Mouse (Mus musculus) megakaryocyte, adult 5-6 weeks (primary cell): ENCODE data around the gene Krt24. TPM values are rescaled to one million over a fixed set of nuclear protein-coding genes. Genes with fewer than 3 reads are reported as not detected.

Experiments used
- ATAC-seq: 2 replicates; pipeline ENCODE4 v1.8.0; 2016; ENCODE audit warnings: mild to moderate bottlenecking, inconsistent platforms; ENCODE audit not compliant: poor library complexity, severe bottlenecking
- total RNA-seq, 2 experiments: library from RNA; stranded (forward) in 1 of 2; stranded (reverse) in 1 of 2; fragments of 153-499, 151-499 nt in 1 of 2; fragments of 221-1000, 200-1000 nt in 1 of 2; gene quantifications; 2 replicates each; pipeline versions ENCODE4 v1.2.3 to v1.2.4; 2015 to 2017

Gene Krt24
- total RNA-seq (2015), result not detected in 2 replicates
- total RNA-seq (2017), result not detected in 2 replicates

DNA sequence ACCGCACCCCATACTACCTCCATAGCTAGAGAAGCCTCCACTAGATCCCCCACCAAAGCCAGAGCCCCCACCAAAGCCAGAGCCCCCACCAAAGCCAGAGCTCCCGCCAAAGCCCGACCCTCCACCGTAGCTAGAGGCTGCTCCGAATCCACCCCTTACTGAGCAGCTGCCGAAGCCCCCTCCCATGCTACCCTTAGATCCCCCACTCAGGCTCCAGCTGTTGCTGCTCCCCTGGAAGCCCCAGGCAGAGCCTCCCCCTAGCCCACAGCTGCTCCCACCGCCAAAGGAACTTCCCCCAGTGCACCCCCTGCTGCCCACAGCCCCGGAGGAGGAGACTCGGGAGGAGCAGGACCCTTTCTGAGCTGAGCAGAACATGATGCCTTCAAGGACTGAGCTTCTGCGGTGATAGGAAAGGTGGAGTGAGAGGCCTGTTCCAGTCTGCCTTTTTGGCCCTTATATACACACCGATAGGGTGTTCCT is at the start of gene Krt24:
TSS of gene Krt24 (minus strand) at position 430 of the 480 bp plus-strand sequence.
- no peak for ATAC-seq

DNA sequence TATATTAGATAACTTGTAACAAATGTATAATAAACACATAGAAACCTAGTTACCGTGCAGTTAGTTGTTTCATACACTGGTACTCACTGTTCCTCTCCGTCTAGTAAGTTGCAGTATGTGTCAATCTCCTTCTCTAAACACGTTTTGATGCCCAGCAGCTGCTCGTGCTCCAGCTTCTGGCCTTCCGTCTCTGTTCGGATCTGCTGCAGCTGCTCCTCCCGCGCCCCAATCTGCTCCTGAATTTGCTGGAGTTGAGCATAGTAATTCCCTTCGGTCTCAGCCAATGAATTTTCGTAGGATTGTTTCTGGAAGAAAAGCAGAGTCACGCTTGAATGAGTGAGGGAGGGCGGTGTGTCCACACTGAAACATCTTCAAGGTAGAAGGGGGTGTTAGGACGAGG is 48.4 kb upstream of the Krt24 start:
- no peak for ATAC-seq

DNA sequence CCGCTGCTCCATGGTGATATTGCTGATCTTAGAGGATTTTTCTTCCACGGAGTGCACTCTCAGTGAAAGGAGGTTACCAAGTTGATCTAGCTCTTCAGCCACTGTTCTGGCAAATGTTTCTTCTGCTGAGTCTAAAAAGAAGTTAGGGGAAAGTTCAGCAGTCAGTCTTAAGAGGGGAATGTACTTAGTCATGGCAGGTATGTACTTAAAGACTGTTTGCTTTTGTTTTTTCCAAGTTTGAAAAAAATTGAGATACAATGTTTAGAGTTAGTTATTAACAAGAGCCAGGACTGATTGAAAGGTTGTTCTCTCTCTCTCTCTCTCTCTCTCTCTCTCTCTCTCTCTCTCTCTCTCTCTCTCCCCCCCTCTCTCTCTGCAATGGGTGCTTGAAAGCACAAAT is 44.6 kb upstream of the Krt24 start:
- no peak for ATAC-seq

DNA sequence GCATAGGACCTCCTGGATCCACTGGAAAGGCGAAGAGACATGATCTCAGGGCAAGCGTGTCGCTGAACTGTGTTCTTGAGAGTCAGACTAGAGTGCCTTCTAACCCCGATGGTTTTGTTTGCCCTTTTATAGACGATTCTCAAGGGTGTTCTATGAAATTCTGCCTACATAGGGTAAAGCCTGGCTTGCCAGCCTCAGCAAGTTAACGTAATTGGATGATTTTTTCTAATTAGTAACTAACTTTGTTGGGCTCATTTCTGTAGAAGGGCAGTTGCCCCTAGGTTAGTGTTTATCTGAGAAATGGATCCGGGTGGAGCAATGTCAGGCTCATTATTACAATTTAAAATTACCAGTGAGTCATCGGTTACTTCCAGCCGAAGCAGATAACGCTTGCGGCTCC is 37.8 kb upstream of the Krt24 start, which contains the start of gene Krt25:
TSS of gene Krt25 (minus strand) at position 101 of the 400 bp plus-strand sequence.
- no peak for ATAC-seq

DNA sequence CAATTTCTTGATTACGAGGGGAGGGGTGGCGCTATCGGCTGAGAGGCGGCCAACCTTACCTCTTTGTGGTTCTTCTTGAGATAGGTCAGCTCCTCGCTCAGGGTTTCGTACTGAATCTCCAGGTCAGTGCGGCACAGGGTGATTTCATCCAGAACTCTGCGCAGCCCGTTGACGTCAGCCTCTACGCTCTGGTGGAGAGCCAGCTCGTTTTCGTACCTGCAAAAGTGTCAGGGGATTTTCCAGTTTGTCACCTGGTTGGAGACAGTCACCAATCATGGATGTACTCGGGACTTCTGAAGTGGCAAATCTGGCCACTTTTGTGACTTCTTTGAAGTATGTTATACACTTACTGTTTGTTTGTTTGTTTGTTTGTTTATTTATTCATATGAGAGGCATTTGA is 36.0 kb upstream of the Krt24 start:
- ATAC-seq, result no peak

DNA sequence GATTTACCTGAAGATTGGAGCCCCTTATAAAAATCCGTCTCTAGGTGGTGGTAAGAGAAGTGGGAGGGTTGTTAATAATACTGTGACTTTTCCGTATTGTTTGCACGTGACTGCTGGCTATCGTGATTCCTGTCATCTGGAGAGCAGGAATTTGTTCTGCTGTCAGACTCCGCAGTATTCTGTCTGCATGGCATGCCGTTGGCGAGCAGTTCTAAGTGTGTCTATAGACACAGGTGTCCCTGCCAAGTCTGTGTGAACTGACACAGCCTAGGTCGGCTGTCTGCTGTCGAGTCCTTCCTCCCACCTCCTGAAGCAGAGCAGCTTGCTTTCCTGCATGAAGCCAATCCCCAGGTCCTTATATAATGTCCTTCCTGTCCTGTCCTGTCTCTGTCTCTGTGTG is 34.1 kb upstream of the Krt24 start:
- ATAC-seq, result no peak

DNA sequence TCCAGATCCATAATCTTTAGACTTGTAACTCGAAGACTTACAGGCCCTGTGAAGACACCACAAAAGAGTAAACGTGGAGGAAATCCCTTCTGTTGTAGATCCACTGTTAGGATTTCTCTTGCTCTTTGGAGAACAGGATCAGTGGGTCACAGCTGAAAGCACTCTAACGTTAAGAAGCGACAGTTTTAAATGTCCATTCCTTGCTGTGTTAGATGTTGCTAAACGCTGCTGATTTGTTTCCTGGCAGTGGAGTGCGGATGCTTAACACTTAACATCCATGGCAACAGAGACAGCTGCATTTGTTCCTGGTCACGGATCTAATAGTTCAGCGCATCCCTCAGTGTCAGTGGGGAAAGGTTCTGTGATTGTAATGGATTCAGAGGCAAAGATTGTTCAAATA is 31.5 kb upstream of the Krt24 start:
- ATAC-seq, result no peak

DNA sequence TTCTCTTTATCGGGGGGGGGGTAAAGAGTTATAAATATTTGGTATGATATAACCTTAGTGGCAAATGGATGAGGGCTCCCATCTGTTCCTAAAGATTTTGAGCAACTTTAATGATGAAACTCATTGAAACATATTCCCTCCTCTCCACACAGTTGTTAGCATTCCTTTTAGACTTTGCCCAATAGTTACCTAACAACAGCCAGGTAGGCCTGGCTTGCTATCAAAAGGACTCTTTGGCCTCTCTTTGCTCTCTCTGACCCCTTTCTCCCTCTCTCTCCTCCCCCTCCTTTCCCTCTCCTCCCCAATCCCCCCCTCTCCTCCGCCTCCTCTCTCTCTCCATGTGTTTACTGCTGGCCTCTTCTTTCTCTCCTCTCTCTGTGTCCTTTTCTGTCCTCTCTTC is 29.5 kb upstream of the Krt24 start:
- ATAC-seq, result no peak

DNA sequence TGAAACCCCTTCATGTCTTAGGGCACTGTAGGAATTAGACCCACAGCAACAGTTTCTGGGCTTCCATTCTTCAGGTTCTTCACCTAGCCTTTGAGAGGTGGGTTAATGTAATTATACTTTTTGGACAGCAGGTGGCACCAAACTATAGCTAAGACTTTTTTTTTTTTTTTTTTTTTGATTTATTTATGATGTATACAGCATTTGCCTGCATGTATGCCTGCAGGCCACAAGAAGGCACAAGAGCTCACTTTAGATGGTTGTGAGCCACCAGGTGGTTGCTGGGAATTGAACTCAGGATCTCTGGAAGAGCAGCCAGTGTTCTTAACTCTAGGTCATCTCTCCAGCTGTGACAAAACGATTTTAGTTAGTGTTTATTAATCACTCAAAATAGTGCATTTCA is 25.8 kb upstream of the Krt24 start:
- no peak for ATAC-seq

DNA sequence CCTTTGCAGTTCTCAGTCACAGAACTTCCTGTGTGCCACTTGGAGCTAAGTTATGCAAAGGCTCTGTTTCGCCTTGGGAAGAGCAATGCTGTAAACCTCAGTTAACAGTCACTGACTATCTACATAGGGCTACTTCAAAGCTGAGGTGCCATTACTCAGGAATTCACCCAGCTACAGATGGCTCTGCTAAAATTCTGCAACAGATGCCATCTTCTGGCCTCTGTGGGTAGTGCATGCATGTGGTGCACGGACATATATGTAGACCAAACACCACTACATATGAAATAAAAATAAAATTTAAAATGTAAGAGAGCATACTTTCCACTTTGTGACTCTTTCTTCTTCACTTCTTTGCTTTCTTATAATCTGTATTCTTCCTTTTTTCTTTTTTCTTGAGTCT is 22.5 kb upstream of the Krt24 start:
- no peak; the same call in 1 of the 2 replicates for ATAC-seq

DNA sequence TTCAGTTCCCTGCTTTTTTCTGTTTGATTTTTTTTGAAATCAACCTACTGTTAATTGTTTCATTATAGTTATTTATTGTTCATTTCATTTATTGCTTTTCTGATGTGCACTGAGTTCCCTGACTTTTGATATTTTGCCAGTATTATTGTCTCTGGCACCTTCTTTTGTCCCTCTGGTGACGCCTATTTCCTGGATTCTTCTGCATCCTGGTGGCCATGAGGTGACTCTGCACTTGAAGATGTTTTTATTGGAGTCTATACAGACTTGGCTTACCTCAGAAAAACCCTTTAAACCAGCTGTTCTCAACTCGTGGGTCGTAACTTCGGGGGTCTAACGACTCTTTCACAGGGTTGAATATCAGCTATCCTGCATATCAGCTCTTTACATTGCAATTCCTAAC is 10.0 kb upstream of the Krt24 start:
- ATAC-seq, result no peak

DNA sequence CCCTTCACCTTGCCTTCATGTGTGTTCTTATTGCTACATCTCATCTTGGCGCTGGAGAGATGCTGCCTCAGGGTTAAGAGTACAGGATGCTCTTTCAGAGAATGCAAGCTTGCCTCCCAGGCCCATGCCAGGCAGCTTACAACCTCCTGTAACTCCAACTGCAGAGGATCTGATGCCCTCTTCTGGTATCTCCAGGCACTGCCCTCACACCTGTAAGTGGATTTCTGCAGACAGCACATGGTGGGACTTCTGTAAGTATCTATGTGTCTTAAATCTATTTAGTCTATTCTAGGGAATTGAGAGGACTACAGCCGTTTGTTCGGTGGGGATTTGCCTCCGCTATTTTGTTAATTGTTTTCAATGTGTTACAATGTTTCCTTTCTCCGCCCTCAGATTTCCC is 7.8 kb upstream of the Krt24 start:
- ATAC-seq, result no peak

DNA sequence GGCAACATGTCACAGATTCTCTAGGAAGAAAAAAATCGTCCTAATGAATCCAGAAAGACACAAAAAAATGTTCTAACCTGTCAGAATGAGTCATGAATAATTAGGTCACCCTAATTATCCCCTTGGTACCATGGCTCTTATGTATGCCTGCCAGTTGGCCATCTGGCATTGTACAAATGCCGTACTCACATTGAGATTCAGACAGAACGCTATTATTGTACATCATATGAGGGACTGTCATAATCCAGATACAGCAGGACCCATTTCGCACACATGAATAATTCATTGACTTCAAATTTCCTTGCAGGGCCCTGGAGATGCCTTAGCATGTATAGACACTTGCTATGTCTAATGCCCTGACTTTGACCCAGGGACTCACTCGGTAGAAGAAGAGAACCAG is 1.1 kb downstream of the Krt24 start:
- no peak for ATAC-seq

DNA sequence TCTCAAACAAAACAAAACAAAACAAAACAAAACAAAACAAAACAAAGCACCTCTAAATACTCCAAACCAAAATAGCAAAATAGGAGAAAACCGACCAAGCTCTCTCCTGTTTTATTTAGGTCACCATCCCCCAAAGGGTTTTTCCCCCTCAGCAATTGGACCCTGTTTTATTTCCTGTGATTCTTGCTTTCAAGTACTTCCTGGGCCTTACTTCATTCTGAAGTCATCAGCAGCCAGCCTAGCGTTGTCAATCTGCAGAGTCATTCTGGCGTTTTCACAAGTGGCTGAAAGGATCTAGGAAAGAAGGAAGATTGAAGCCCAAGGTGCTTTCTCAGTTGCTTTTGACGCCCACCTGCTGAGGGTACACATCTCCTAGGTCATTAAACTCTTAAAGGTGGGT is 1.7 kb downstream of the Krt24 start:
- no peak for ATAC-seq

DNA sequence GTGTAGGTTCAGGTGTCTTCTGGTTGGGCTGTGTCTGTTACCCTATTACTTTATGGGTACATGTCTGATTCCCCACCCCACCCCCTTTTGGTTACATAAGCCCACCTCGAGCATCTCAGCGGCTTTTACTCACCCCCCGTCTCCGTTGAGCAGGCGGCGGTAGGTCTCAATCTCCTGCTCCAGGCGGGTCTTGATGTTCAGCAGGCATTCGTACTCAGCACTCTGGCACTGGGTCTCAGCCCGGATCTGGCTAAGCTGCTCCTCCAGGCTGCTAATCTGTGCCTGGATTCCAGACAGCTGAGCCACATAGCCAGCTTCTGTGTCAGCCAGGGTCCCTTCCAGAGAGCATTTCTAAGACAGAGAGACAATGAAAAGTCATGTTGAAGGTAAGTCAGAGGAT is 3.9 kb downstream of the Krt24 start:
- no peak for ATAC-seq

DNA sequence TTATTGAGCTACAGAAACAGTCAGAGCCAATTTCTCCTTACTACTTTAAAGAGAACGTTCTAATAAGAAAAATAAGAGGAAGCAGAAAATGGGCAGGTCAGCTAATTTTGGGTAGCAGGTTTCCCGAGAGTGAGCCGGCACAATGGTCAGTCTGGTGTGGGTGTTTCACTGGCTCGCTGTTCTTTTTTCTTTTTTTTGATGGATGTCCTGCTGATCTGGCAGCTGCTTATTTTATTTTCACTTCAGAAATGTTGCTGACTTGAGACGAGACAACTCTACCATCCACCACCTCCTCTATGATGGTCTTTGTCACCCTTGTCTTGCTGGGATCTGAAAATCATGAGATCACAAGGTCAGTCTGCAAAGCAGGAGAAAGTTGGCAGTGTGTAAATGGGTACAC is 5.1 kb downstream of the Krt24 start:
- ATAC-seq, result no peak

DNA sequence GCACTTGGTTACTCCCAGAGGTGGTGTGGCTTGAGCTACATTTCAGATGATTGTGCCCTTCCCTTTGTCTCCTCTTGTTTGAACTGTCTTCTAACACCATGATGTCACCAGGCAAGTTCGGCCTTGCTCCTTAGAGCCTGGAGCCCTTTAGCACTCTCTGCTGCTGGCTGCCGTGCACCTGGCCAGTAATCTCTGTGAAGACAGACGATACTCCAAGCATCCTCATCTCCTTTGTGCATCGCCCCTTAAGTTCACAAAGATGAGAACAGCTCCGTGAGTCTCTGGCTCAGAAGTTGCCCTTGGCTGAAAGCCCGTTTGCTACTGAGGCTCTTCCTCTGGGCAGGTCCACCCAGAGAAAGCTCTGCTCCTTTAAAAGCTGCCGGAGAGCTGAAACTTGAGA is 8.3 kb downstream of the Krt24 start:
- ATAC-seq, result no peak

DNA sequence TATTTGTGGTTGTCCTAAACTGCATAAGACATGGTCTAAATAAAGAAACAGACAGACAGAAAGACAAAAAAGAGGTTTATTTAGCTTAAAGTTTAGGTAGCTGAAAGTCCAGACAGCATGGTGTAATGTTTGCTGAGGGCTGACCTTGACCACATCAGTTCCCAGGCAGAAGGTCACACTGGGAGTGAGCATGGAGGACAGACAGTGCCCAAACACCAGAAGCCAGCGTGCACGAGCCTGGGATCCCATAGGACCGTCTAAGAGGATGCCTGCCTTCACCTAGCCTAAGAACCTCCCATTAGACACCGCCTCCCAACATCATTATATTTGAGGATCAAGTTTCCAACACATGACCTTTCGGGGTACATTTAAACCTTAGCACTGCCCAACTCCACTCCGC is 9.4 kb downstream of the Krt24 start:
- ATAC-seq, result no peak

DNA sequence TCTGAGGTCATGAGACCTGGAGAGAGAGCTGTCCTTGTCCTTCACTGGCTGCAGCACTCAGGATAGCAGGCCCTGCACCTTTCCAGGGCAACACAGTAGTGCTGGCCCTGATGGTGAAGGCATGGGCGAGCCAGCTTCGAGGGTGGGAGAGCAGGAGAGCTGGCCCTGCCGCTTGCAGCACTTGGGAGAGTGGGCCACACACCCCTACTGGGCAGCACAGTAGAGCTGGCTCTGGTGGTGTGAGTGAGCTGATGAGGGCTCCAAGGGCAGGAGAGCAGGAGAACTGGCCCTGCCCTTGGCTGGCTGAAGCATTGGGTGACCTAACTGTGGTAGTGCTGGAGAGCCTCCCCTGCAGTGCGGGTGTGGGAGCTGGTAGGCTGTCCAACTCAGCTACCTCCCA is 12.3 kb downstream of the Krt24 start:
- no peak for ATAC-seq

DNA sequence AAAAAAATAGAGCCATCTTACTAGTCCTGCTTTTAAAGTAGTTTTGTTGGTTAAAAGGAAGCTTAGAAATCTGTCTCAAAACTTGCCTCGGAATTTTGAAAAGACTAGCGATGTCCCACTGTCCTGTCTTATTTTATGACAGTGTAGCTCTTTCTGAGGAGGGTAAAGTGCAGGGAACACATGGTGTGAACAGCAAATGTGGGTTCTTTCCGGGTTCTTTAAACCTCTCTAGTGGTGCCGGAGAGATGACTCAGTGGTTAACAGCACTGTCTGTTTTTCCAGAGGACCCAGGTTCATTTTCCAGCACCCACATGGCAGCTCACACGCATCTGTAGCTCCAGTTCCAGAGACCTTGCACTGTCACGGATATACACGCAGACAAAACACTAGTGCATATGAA is 15.9 kb downstream of the Krt24 start:
- no peak for ATAC-seq

DNA sequence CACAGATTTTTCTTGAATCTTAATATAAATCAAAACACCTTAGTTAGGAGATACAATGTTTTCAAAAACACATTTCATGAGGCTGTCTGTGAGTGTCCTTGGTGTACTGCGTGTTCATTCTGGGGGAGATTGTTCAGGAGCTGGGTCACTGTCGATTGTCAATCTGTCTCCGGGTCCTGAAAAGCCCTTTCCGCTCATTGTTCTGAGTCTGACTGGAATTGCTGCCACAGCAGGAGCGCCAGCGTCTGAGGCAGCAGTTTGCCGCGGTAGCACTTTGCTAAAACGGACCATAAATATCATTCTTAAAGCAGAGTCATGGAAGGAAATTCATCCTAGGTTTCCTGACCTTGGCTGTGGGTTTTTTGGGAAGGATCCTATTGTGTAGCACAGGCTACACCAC is 19.3 kb downstream of the Krt24 start:
- ATAC-seq, result no peak

DNA sequence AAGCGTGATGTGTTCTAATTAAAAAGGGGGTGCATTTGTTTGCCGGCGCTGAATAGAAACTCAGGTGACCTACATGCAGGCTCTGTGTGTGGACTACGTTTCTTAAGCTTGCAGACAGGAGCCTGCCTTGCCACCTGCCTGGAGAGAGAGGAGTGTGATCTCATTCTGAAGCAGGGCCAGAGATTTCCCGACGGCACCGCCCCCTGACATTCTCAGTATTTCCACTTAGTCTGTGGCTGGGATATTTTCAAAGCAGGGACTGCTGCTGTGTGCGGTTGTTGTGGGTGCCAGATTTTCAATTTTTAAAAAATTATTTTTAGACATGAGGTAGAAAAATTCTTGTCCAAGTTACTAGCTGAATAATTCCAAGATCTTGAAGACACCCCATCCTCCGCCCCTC is 19.8 kb downstream of the Krt24 start:
- no peak for ATAC-seq

DNA sequence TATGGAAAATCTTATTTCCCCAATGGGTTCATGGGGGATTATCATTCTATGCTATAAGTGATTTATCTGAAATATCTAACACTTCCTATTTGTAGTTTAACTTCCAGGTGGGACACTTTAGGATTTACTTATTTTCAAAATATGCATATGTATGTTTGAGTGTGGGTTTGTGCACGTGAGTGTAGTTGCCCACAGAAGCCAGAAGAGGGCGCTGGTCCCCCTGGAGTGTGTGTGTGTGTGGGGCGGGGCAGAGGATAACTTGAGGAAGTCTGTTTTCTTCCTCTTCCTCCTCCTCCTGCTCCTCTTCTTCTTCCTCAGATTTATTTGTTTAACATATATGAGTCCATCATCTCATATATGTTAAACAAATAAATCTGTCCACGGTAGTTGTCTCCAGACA is 28.8 kb downstream of the Krt24 start:
- no peak for ATAC-seq

DNA sequence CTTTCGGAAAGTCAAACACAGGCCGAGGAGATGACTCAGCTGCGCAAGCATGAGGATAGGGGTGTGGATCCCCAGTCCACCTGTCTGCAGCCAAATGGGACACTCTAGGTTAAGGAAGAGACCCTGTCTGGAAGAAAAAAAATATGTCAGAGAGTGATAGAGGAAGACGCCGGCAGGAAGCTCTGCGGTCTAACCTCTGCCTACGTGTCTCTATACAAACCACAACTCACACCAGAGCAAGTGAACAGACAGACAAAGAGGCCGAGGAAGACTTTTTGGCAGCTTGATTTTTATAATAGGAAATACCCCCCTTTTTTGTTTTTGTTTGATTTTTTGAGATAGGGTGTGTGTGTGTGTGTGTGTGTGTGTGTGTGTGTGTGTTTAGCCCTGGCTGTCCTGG is 29.7 kb downstream of the Krt24 start:
- ATAC-seq, result no peak
